Mouse (Mus musculus) mature B cell (primary cell): Measurements from ENCODE around the gene Mrpl45.
"Not testable (repeated sequence)": the region's sequence is repeated elsewhere in the genome, so short reads cannot be mapped to it uniquely, and the experiment has no call there.

Experiments used
- in situ Hi-C: fragments of 300-500 bp; cut with MboI; formaldehyde crosslinking; loops from 2 replicates; pipeline ENCODE4 v1.14.3; 2019

The Mrpl45 gene

GRCm38 (mm10) chr11:97333044-97333443, 17.5 kb downstream of the Mrpl45 start:
- in situ Hi-C loops, result no loop called here

GRCm38 (mm10) chr11:97333896-97334295, 18.4 kb downstream of the Mrpl45 start:
- in situ Hi-C loops, result no loop called here

- in situ Hi-C loops, result no loop called here
Observed at GRCm38 (mm10) chr11:97334400-97334799, 18.9 kb downstream of the Mrpl45 start.

GRCm38 (mm10) chr11:97336238-97336637, 20.7 kb downstream of the Mrpl45 start:
- in situ Hi-C loops, result no loop called here

GRCm38 (mm10) chr11:97336751-97337345, 21.3 kb downstream of the Mrpl45 start:
- in situ Hi-C loops, result no loop called here

GRCm38 (mm10) chr11:97337363-97337762, 21.8 kb downstream of the Mrpl45 start:
- in situ Hi-C loops, result no loop called here

GRCm38 (mm10) chr11:97338302-97338976, 22.9 kb downstream of the Mrpl45 start:
- in situ Hi-C loops, result no loop called here

GRCm38 (mm10) chr11:97338977-97339315, 23.4 kb downstream of the Mrpl45 start:
- in situ Hi-C loops, result no loop called here

- in situ Hi-C loops, result no loop called here
Observed at GRCm38 (mm10) chr11:97343175-97343574, 27.7 kb downstream of the Mrpl45 start.

GRCm38 (mm10) chr11:97343619-97344018, 28.1 kb downstream of the Mrpl45 start:
- in situ Hi-C loops, result no loop called here

- in situ Hi-C loops, result no loop called here
Observed at GRCm38 (mm10) chr11:97345446-97345845, 29.9 kb downstream of the Mrpl45 start.

GRCm38 (mm10) chr11:97346383-97346782, 30.9 kb downstream of the Mrpl45 start:
- in situ Hi-C loops, result no loop called here

- in situ Hi-C loops, result no loop called here
Observed at GRCm38 (mm10) chr11:97347291-97347690, 31.8 kb downstream of the Mrpl45 start.

- in situ Hi-C loops, result no loop called here
Observed at GRCm38 (mm10) chr11:97350035-97350434, 34.5 kb downstream of the Mrpl45 start.

- in situ Hi-C loops, result no loop called here
Observed at GRCm38 (mm10) chr11:97352027-97352684, 36.6 kb downstream of the Mrpl45 start, which contains the start of gene Gpr179. Gene Gpr179, minus strand, starts transcription at chr11:97352077.

GRCm38 (mm10) chr11:97352935-97353597, 37.5 kb downstream of the Mrpl45 start:
- in situ Hi-C loops, result no loop called here

GRCm38 (mm10) chr11:97354646-97355045, 39.1 kb downstream of the Mrpl45 start:
- in situ Hi-C loops, result no loop called here

GRCm38 (mm10) chr11:97355247-97355646, 39.7 kb downstream of the Mrpl45 start:
- in situ Hi-C loops, result no loop called here

GRCm38 (mm10) chr11:97357663-97358062, 42.1 kb downstream of the Mrpl45 start:
- in situ Hi-C loops, result not testable (repeated sequence)

GRCm38 (mm10) chr11:97361948-97362648, 46.6 kb downstream of the Mrpl45 start, which contains the start of gene Socs7:
Gene Socs7, plus strand, starts transcription at chr11:97362551.
- in situ Hi-C loops, result no loop called here

- in situ Hi-C loops, result no loop called here
Observed at GRCm38 (mm10) chr11:97362649-97362942, 47.1 kb downstream of the Mrpl45 start.
